Mouse (Mus musculus) neural tube, embryonic 10.5 days (tissue): Measurements from ENCODE around the gene Htr6.

ENCODE experiments used
- DNase-seq: peaks from one replicate; pipeline ENCODE4 v3.0.0-alpha.2; 2017; ENCODE audit warnings: low spot score; ENCODE audit errors: extremely low spot score

Htr6 gene

GRCm38 (mm10) chr4:139075041-139075711, at the start of gene Htr6:
Gene Htr6 (minus strand): TSS chr4:139075570.
- peak; percentile 32 for DNase-seq

GRCm38 (mm10) chr4:139124940-139125339, 49.6 kb upstream of the Htr6 start:
- no peak for DNase-seq

GRCm38 (mm10) chr4:139122557-139122956, 47.2 kb upstream of the Htr6 start:
- DNase-seq: no peak

- no peak for DNase-seq
These were observed 45.6 kb upstream of the Htr6 start for GRCm38 (mm10) chr4:139120998-139121397.

GRCm38 (mm10) chr4:139120281-139120814, 45.0 kb upstream of the Htr6 start:
- no peak for DNase-seq

GRCm38 (mm10) chr4:139116356-139117063, 41.1 kb upstream of the Htr6 start:
- no peak for DNase-seq

- no peak for DNase-seq
These were observed 40.4 kb upstream of the Htr6 start for GRCm38 (mm10) chr4:139115721-139116120.

GRCm38 (mm10) chr4:139112482-139112881, 37.1 kb upstream of the Htr6 start:
- no peak for DNase-seq

GRCm38 (mm10) chr4:139111421-139111820, 36.1 kb upstream of the Htr6 start:
- DNase-seq: no peak

- no peak for DNase-seq
These were observed 35.5 kb upstream of the Htr6 start for GRCm38 (mm10) chr4:139110858-139111257.

GRCm38 (mm10) chr4:139105453-139105852, 30.1 kb upstream of the Htr6 start:
- DNase-seq: no peak

GRCm38 (mm10) chr4:139101546-139101945, 26.2 kb upstream of the Htr6 start:
- DNase-seq: no peak

- DNase-seq: no peak
These were observed 25.0 kb upstream of the Htr6 start for GRCm38 (mm10) chr4:139100326-139100725.

GRCm38 (mm10) chr4:139096201-139096600, 20.8 kb upstream of the Htr6 start:
- DNase-seq: no peak

- no peak for DNase-seq
These were observed 20.0 kb upstream of the Htr6 start for GRCm38 (mm10) chr4:139095406-139095805.

GRCm38 (mm10) chr4:139093196-139093530, 17.8 kb upstream of the Htr6 start:
- DNase-seq: no peak

GRCm38 (mm10) chr4:139092356-139093195, 17.2 kb upstream of the Htr6 start, which contains the start of gene Nbl1:
Gene Nbl1 (minus strand): TSS chr4:139092993.
- DNase-seq: peak; percentile 55

GRCm38 (mm10) chr4:139091478-139092355, 16.3 kb upstream of the Htr6 start:
- DNase-seq: peak; percentile 65

- DNase-seq: peak; percentile 43
These were observed 15.7 kb upstream of the Htr6 start for GRCm38 (mm10) chr4:139091066-139091465.

- DNase-seq: no peak
These were observed 15.1 kb upstream of the Htr6 start for GRCm38 (mm10) chr4:139090303-139090940.
